Mouse (Mus musculus) liver, adult 2 months (tissue): ENCODE data around the gene Cd52.

ENCODE experiments used
- CTCF ChIP-seq: fragments of 200-500 bp; IDR thresholded peaks from 2 replicates; pipeline ENCODE4 v1.5.1; 2011; ENCODE audit warnings: low read depth, low read length, control low read depth
- POLR2A ChIP-seq: fragments of 200-500 bp; IDR thresholded peaks from 2 replicates; pipeline ENCODE4 v1.6.1; 2011; ENCODE audit warnings: low read length, control low read depth; ENCODE audit not compliant: insufficient read depth; ENCODE audit errors: extremely low read depth

DNA sequence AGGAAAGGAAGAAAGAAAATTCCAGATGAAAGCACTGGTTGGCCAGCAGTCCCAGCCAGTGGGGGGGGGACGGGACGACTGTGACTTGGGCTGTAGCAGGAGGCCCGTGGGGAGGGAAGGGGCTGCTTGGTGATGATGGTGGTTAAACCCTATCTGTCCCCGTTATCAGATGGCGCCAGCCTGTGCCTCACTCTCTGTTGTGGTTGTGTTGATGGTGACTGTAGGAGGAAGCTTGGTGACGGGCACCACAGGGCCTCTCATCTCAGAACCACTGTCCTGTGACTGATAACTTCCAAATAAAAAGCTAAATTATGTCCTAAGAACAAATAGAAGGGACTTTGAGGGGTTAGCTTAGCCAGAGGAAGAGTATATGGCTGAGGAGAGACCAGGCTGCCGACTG lies 11.2 kb upstream of the Cd52 start:
- TF ChIP-seq CTCF, result no peak
- TF ChIP-seq POLR2A, result no peak
